Mouse (Mus musculus) C2C12 (cell line): ENCODE results near the gene Frmd4a. TPM values are rescaled to one million over a fixed set of nuclear protein-coding genes. Genes with fewer than 3 reads are reported as not detected.

Experiments
- H3K27me3 ChIP-seq: one replicate; pipeline ENCODE4 v1.6.1; 2011; ENCODE audit not compliant: control insufficient read depth, insufficient read depth, insufficient read length
- H3K36me3 ChIP-seq: one replicate; pipeline ENCODE4 v1.6.1; 2011; ENCODE audit not compliant: control insufficient read depth, insufficient read depth
- H3K4me3 ChIP-seq: one replicate; pipeline ENCODE4 v1.5.1; 2011; ENCODE audit warnings: mild to moderate bottlenecking, control low read depth; ENCODE audit not compliant: poor library complexity, insufficient read depth, severe bottlenecking
- H3K79me2 ChIP-seq: one replicate; pipeline ENCODE4 v1.6.1; 2011; ENCODE audit not compliant: control insufficient read depth, insufficient read depth
- H3K79me3 ChIP-seq: one replicate; pipeline ENCODE4 v1.6.1; 2011; ENCODE audit warnings: low read depth, control low read depth
- H3ac ChIP-seq: one replicate; pipeline ENCODE3; 2011; ENCODE audit warnings: low read depth; ENCODE audit not compliant: control insufficient read depth, insufficient read length
- CEBPB ChIP-seq: IDR thresholded peaks from one replicate; pipeline ENCODE4 v1.6.1; 2011; ENCODE audit warnings: low read depth, mild to moderate bottlenecking, control low read depth, moderate library complexity
- CTCF ChIP-seq: IDR thresholded peaks from one replicate; pipeline ENCODE4 v1.5.1; 2011; ENCODE audit not compliant: control insufficient read depth, insufficient read depth, insufficient read length
- FOSL1 ChIP-seq: IDR thresholded peaks from one replicate; pipeline ENCODE4 v1.8.0; 2011; ENCODE audit warnings: mild to moderate bottlenecking, low read length; ENCODE audit not compliant: poor library complexity, insufficient read depth, severe bottlenecking
- MAX ChIP-seq: IDR thresholded peaks from one replicate; pipeline ENCODE4 v1.6.1; 2011; ENCODE audit warnings: mild to moderate bottlenecking, control low read depth
- MYOD1 ChIP-seq: IDR thresholded peaks from one replicate; pipeline ENCODE4 v1.6.1; 2011; ENCODE audit warnings: low read depth; ENCODE audit not compliant: control insufficient read depth, insufficient read length
- MYOG ChIP-seq: IDR thresholded peaks from one replicate; pipeline ENCODE4 v1.6.1; 2011; ENCODE audit not compliant: control insufficient read depth, insufficient read length; ENCODE audit errors: extremely low read depth
- USF1 ChIP-seq: IDR thresholded peaks from one replicate; pipeline ENCODE4 v1.6.1; 2011; ENCODE audit warnings: low read depth, mild to moderate bottlenecking, control low read depth, moderate library complexity
- polyA plus RNA-seq: library from polyadenylated mRNA; unstranded; fragments of >200 nt; fragmentation: generic; extraction: Trizol; gene quantifications from one replicate; pipeline ENCODE4 v1.2.1, GENCODE M21; 2012; ENCODE audit warnings: missing spikeins

Gene Frmd4a
- polyA plus RNA-seq, 1 experiment = 32.7 TPM

GRCm38 (mm10) chr2:4550017-4550763 is 532.7 kb downstream of the Frmd4a start:
- H3K79me3 ChIP-seq = peaks cover 2% of the 10 kb centered on the region
- TF ChIP-seq MYOG = no peak
- TF ChIP-seq FOSL1 = no peak
- TF ChIP-seq MAX = no peak
- TF ChIP-seq CTCF = no peak
- no peak for TF ChIP-seq CEBPB
- no peak for TF ChIP-seq USF1
- TF ChIP-seq MYOD1 = no peak
- H3K4me3 ChIP-seq = no peak overlapping the region
- no peaks in the 10 kb centered on the region for H3K27me3 ChIP-seq
- no peak overlapping the region for H3ac ChIP-seq
- H3K36me3 ChIP-seq = peaks cover 59% of the 10 kb centered on the region
- no peaks in the 10 kb centered on the region for H3K79me2 ChIP-seq

DNA sequence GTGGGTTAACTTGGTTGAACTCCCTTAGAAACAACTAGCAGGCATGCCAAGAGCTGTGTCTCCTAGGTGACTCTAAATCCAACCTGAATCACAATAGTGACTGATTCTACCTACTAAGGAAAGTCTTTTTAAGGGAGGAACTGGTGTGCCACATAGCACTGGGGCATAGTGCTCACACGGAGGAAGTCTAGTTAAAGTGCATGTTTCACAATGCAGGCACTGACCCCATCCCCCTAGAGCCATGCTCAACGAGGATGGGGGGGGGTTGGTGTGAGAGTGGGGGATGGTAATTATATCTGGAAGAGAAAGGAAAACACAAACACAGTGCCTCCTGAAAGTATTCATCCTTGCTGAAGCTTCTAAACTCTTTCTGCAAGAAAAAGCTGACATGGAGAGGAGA is 533.9 kb downstream of the Frmd4a start:
- peaks cover 8% of the 10 kb centered on the region for H3K79me2 ChIP-seq
- H3K4me3 ChIP-seq = no peak overlapping the region
- H3K36me3 ChIP-seq = peaks cover 60% of the 10 kb centered on the region
- TF ChIP-seq FOSL1 = no peak
- TF ChIP-seq MAX = no peak
- no peak for TF ChIP-seq CEBPB
- TF ChIP-seq MYOD1 = no peak
- no peak for TF ChIP-seq MYOG
- TF ChIP-seq CTCF = no peak
- H3ac ChIP-seq = no peak overlapping the region
- H3K27me3 ChIP-seq = no peaks in the 10 kb centered on the region
- H3K79me3 ChIP-seq = peaks cover 2% of the 10 kb centered on the region

DNA sequence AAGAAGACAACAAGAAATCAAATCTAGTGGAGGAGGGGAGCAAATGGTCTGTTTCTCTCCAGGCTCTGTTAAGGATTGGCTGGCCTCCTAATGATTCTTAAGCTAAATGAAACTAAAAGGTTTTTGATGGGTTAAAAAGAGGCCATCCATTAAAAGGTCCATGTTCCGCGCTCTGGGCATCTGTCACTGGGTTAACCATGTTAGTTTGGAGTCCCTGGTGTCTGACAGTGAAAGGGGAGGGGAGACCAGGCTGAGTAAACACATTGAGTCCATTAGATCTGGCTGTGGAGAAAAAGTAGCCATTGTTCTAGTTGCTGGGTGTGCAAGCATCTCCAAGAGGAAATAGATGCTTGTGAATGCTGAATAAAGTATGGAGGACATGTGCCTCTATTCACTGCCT is 534.3 kb downstream of the Frmd4a start:
- TF ChIP-seq MYOG (no peak), MYOD1 (no peak), CEBPB (no peak), CTCF (no peak), MAX (no peak), FOSL1 (no peak), USF1 (no peak)
- H3K36me3 ChIP-seq = peaks cover 56% of the 10 kb centered on the region
- no peak overlapping the region for H3K4me3 ChIP-seq
- no peaks in the 10 kb centered on the region for H3K27me3 ChIP-seq
- H3K79me3 ChIP-seq = peaks cover 2% of the 10 kb centered on the region
- peaks cover 10% of the 10 kb centered on the region for H3K79me2 ChIP-seq
- H3ac ChIP-seq = no peak overlapping the region

DNA sequence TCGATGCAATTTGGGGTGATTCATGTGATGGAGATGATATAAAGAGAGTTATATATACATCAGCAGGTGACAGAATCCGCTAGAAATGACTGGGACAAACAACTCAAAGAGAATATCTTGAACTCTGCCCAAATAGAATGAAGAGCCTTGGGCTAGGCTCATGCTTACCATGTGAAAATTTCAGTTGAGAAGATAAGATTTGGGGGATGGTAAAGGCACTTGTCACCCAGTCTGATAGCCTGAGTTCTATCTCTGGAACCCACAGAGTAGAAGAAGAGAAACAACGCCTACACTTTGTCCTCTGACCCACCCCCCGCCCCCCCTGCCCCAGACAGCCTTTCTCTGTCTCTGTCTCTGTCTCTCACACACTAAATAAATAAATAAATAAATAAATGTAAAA is 535.0 kb downstream of the Frmd4a start:
- H3K79me3 ChIP-seq = peaks cover 2% of the 10 kb centered on the region
- H3K79me2 ChIP-seq = peaks cover 10% of the 10 kb centered on the region
- H3K36me3 ChIP-seq = peaks cover 55% of the 10 kb centered on the region
- TF ChIP-seq MYOG = no peak
- TF ChIP-seq MYOD1 = no peak
- no peak for TF ChIP-seq CEBPB
- no peak for TF ChIP-seq MAX
- H3K27me3 ChIP-seq = no peaks in the 10 kb centered on the region
- no peak overlapping the region for H3K4me3 ChIP-seq
- no peak overlapping the region for H3ac ChIP-seq

GRCm38 (mm10) chr2:4555221-4555631 is 537.7 kb downstream of the Frmd4a start:
- Histone ChIP-seq H3K36me3 (peaks cover 28% of the 10 kb centered on the region), H3K27me3 (no peaks in the 10 kb centered on the region), H3ac (no peak overlapping the region), H3K4me3 (no peak overlapping the region), H3K79me3 (peaks cover 6% of the 10 kb centered on the region), H3K79me2 (peaks cover 26% of the 10 kb centered on the region)
- peak; percentile 85 for TF ChIP-seq MAX
- no peak for TF ChIP-seq CTCF

GRCm38 (mm10) chr2:4556188-4556587 is 538.7 kb downstream of the Frmd4a start:
- H3ac ChIP-seq = no peak overlapping the region
- TF ChIP-seq USF1 = no peak

More at GRCm38 (mm10) chr2:4556188-4556587, 538.7 kb downstream of the Frmd4a start:
- Histone ChIP-seq H3K27me3 (no peaks in the 10 kb centered on the region), H3K79me3 (peaks cover 15% of the 10 kb centered on the region), H3K4me3 (no peak overlapping the region), H3K36me3 (peaks cover 20% of the 10 kb centered on the region), H3K79me2 (peaks cover 36% of the 10 kb centered on the region)
